9 mouse cellular contexts compared by ENCODE assay signal in the genomic region with DNA sequence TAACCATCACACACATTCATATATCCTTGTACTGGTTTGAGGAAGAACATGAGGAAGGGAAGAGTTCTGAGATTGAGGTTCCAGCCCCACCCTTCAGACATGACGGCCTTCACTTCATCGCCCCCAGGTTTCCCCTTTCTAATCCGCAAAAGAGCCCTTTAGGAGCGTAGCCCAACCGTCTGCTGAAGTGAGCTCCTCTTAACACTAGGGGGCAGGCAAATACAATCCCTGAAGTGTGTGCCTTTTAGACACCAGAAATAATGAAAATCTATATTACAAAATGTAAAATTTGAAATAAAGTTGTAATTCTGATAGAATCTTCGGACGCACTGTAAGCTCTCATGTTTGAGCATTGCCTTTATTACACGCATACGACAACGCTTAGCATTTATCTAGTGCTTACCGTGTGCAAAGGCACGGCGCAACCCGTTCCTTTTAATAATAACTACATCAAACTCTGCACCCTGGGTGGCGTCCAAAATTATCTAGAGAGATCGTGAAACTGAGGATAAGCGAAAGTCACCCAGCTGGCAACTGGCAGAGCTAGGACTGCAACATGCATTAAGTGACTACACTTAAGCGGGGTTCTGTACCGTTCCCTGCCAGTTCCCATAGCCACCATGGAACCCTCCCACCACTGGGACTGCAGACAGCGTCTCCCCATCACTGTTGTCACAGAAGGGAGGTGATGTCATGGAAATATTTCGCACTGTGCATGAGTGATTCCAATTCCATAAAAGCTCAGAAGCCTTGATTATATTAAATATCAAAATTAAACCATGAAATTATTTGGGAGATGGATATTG.
DNase-seq lines count a peak whose midpoint lies in the region; ATAC-seq lines count a peak whose summit lies in the region.
"Had no signal": no experiment of that assay in that cellular context is flagged by ENCODE, and none has a peak within 500 bp of the region (broad histone marks: within the 10 kb centered on the region; RNA-seq: fewer than 3 reads in every experiment).

No protein-coding gene starts in this region.

- no peak overlapping the region for H3K4me3 ChIP-seq in midbrain, embryonic 12.5 days

- no peak overlapping the region for H3K9ac ChIP-seq in midbrain, embryonic 12.5 days (replicated peaks)

- WGBS in midbrain, embryonic 12.5 days, result 58% methylated on average over 21 of the region's 21 CpGs

- no peaks in the 10 kb centered on the region for H3K4me1 ChIP-seq in midbrain, embryonic 12.5 days

- no peaks in the 10 kb centered on the region for H3K36me3 ChIP-seq in midbrain, embryonic 12.5 days
- H3K36me3 ChIP-seq: G1E had no signal

- no peaks in the 10 kb centered on the region for H3K9me3 ChIP-seq in midbrain, embryonic 12.5 days

- peak; percentile 43 to 49 for DNase-seq in cerebellum, adult 18-20 months
- no peak for DNase-seq in cerebellum, adult 11 months
- peak; percentile 20 to 26 for DNase-seq in B cell, adult 2 months
- peak; percentile 72 to 81 for DNase-seq in cerebellum, postnatal 10 days
- DNase-seq in frontal cortex, postnatal 36 days (ENCODE audit: low spot score in 2 of 2), result peak; percentile 43 to 56
- DNase-seq in layer of hippocampus, adult 9-11 months, result peak; percentile 68

- no peaks in the 10 kb centered on the region for H3K27me3 ChIP-seq in midbrain, embryonic 12.5 days

- no peak overlapping the region for H3K4me2 ChIP-seq in midbrain, embryonic 12.5 days (replicated peaks)

- peak; percentile 41; the same call in 1 of the 2 replicates for ATAC-seq in midbrain, embryonic 12.5 days (ENCODE audit: low FRiP score, low read depth)
- ATAC-seq in monocyte, adult 5-6 weeks (replicated peaks; ENCODE audit: insufficient number of reproducible peaks, low FRiP score, low TSS enrichment, poor library complexity, severe bottlenecking), result no peak

- H3K27ac ChIP-seq in midbrain, embryonic 12.5 days (replicated peaks), result no peak overlapping the region
